Mouse (Mus musculus): ENCODE measurements at regions not wholly inside any gene's neighbourhood (a gene's known extent, or its start where the extent isn't known, plus 50 kb on each side); places are given as distances from the start of the nearest gene placed in this dataset.

DNA sequence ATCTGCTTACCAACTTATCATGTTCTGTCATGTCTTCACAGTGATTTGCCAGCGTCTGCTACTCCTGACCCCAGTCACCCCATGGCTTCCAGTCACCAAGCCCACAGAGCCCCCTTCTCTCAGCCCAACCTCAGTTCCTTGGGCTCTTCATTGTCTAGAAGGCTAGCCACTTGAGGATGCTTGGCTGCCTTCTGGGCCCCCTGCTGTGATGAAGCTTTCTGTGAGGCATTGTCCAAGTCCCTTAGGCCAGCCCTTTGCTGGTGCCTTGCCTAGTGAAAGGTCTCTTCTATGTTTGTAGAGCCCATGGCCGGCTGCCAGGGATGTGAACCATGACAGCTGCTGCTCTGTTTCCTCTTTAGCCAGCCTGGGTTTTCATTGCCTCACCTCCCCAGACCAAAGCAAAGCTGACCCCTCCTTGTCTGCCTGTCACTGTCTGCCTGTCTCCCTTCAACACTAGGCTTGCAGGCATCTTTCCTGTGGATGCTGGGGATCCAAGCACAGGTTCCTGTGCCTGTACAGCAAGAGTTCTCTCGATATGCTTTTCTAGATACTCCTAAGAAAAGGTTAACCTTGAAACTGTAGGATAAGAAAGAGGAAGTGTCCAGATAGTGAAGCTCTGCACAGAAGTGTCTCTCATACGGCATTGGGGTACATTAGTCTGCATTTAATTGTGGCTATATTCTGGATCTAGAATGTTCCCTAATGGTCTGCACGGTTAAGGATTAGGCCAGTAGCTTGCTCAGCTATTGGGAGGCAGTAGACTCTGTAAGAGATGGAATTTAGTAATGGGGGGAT, 149.5 kb downstream of the Qrsl1 start:
- Histone ChIP-seq H3K4me3 (replicated peaks) (no peak overlapping the region), H3K27ac (no peak overlapping the region), H3K4me1 (replicated peaks) (peaks cover 9% of the 10 kb centered on the region; the same call in 1 of the 2 replicates), H3K4me2 (no peak overlapping the region), H3K36me3 (no peaks in the 10 kb centered on the region), H3K27me3 (no peaks in the 10 kb centered on the region), H3K9me3 (no peaks in the 10 kb centered on the region), H3K9ac (replicated peaks) (no peak overlapping the region)
- ATAC-seq (ENCODE audit: insufficient number of reproducible peaks, insufficient read depth, low FRiP score, low TSS enrichment, low read depth), result no peak
- 79% methylated on average over 5 of the region's 5 CpGs for WGBS

DNA sequence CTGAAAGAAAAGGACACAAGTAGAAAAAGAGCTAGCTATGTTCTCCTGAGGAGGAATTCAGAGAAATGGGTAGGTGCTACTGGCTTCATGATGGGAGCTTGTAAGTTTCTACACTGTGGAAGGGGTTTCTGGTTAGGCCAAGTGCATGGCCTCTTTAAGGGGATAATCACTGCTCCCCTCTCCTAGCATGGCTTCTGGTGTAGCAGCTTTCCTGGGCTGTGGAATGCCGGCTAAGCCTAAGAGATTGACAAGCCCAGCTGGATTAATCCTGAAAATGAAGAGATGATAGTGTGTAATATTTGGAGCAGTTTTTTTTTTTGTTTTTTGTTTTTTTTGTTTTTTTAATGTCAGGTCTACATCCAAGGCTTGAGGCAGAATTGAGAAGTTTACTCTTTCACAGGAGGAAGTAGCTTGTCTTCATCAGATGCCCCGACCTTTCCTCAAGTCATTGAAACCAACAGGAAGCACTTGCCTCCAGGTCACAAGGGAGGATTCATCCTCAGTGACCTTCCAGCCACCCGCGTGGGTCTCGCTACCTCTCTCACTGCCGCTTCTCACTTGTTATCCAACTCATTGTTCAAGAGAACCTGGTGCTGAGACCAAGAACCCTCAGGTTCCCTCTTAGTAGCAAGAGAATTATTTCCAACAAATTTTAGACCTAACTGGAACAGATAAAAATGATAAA, 144.5 kb downstream of the Qrsl1 start:
- no peak for ATAC-seq (ENCODE audit: insufficient number of reproducible peaks, insufficient read depth, low FRiP score, low TSS enrichment, low read depth)
- Histone ChIP-seq H3K9ac (replicated peaks) (no peak overlapping the region), H3K4me1 (replicated peaks) (peaks cover 5% of the 10 kb centered on the region; the same call in 1 of the 2 replicates), H3K27me3 (no peaks in the 10 kb centered on the region), H3K4me2 (no peak overlapping the region), H3K27ac (no peak overlapping the region), H3K4me3 (replicated peaks) (no peak overlapping the region), H3K36me3 (no peaks in the 10 kb centered on the region), H3K9me3 (no peaks in the 10 kb centered on the region)
- WGBS, result 72% methylated on average over 6 of the region's 6 CpGs

DNA sequence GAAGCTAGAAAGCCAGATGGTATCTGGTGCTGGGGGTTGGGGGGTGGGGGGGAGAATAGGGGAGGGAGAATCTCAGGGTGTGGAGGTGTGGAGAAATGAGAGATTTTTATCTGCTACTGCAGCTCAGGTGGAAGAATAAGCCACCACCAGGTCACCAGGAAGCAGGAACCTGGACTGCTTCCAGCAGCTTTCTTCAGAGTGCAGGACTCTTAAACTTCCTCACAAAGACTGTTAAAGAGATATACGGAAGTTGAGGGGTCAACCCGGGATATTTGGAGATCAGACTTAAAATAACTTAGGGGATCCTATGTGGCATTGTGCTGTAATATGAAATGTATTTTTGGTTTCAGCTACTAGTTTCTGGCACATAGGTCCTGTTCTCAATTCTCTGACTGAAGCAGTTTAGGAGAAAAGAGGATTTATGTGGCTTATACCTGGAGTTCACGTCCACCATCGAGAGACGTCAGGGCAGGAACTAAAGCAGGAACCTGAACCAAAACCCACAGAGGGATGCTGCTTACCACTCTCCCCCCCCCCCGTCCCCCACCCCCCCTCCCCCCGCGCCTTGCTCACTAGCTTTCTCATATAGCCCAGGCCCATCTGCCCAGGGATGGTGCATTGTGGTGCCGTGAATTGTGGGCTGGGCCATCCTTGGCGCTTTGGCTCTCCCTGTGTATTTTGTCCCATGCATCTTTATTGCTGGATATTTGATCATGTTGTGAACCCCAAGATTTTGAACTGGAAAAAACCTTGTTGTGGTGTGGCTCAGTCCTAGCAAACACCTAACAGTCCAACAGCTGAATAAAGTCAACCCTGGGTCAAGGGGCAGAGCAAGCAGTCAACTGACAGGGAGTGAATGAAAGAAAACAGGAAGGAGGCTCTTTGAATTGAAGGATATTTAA, 143.2 kb downstream of the Qrsl1 start:
- ATAC-seq (ENCODE audit: insufficient number of reproducible peaks, insufficient read depth, low FRiP score, low TSS enrichment, low read depth), result no peak
- H3K9ac ChIP-seq (replicated peaks), result no peak overlapping the region
- no peaks in the 10 kb centered on the region for H3K27me3 ChIP-seq
- no peak overlapping the region for H3K4me2 ChIP-seq
- peaks cover 8% of the 10 kb centered on the region; the same call in 1 of the 2 replicates for H3K4me1 ChIP-seq (replicated peaks)
- no peak overlapping the region for H3K27ac ChIP-seq
- H3K4me3 ChIP-seq (replicated peaks), result no peak overlapping the region
- 87% methylated on average over 7 of the region's 10 CpGs for WGBS
- no peaks in the 10 kb centered on the region for H3K9me3 ChIP-seq
- H3K36me3 ChIP-seq, result no peaks in the 10 kb centered on the region

DNA sequence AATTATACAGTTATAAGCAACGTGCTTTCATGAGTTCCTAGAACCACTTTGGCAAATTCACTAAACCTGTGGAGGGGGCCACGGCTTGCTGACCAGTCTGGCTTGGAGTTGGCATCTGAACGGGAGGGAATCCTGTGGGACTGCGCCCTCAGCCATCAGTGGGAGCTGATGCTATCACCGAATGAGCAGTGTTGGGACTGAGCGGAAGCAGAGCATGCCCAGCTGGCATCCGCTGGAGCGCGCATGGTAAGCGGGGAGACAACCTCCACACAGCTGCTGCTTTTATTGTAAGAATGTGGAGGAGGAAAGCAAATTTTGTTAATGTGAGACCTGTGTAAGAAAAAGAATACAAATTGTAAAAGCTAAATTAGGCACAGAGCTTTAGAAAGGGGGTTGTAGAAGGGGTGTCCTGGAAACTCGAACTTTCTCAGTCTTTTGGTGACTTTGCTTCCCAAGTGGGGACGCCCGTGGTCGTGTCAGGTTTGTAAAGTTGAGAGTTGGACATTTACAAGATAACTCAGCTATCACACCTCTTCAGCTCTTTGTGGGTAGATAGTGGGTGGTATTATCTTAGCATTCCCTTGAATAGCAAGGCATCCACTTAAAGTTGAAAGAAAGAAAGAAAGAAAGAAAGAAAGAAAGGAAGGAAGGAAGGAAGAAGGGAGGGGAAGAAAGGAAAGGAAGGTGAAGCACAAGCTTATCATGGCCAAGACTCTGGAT, 142.2 kb downstream of the Qrsl1 start:
- no peak for ATAC-seq (ENCODE audit: insufficient number of reproducible peaks, insufficient read depth, low FRiP score, low TSS enrichment, low read depth)

DNA sequence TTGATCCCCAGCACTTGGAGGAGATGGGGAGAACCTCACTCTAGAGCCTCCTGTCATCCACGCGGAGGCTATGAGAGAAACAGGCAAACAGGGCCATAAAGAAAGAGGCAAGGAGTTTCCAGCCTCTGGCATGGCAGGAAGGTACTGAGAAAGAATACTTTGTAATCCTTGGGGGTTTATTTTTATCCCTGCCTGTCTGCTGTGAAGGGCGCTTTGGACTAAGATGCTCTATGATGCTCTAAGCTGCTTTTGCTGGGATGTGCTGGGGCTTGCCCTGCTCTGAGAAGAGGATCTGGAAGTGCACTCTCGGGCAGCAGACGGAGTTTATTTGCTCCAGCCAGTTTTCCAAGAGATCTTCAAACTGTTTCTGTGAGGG, 141.7 kb downstream of the Qrsl1 start:
- Histone ChIP-seq H3K9ac (replicated peaks) (no peak overlapping the region), H3K27ac (no peak overlapping the region), H3K4me3 (replicated peaks) (no peak overlapping the region), H3K4me2 (no peak overlapping the region), H3K27me3 (no peaks in the 10 kb centered on the region), H3K4me1 (replicated peaks) (peaks cover 8% of the 10 kb centered on the region; the same call in 1 of the 2 replicates), H3K9me3 (no peaks in the 10 kb centered on the region), H3K36me3 (no peaks in the 10 kb centered on the region)
- no peak for ATAC-seq (ENCODE audit: insufficient number of reproducible peaks, insufficient read depth, low FRiP score, low TSS enrichment, low read depth)
- 83% methylated on average over 5 of the region's 5 CpGs for WGBS

More for the DNA sequence above, 142.2 kb downstream of the Qrsl1 start:
- WGBS, result 86% methylated on average over 14 of the region's 14 CpGs
- H3K4me3 ChIP-seq (replicated peaks), result no peak overlapping the region
- H3K36me3 ChIP-seq, result no peaks in the 10 kb centered on the region
- no peak overlapping the region for H3K27ac ChIP-seq
- H3K4me2 ChIP-seq, result no peak overlapping the region
- no peaks in the 10 kb centered on the region for H3K27me3 ChIP-seq
- H3K4me1 ChIP-seq (replicated peaks), result peaks cover 8% of the 10 kb centered on the region; the same call in 1 of the 2 replicates
- no peaks in the 10 kb centered on the region for H3K9me3 ChIP-seq
- H3K9ac ChIP-seq (replicated peaks), result no peak overlapping the region

DNA sequence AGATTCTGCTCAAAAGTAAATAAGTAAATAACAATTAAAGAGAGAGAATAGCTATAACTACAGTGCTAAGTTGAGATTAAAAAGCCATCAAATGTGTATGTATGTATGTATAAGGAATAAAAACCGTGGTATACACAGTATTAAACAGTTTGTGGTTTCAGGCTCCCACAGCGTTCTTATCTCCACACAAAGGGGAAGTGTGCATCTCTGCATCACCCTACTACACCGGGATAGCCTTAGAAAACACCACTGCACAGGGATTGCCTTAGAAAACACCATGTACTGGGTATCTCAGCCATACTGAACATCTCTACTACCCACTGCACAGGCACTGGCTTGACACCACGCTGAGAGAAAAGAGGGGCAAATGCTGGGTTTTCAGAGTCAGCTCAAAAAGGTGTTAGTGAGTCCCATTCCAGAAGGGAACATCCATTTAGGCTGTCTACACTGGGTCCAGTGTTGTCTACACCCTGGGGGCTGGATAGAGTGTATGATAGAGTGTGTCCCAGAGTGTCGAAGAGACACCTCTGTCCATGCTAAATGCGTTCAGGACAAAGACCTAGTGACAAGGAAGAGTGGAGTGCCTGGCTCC, 139.5 kb downstream of the Qrsl1 start:
- Histone ChIP-seq H3K27me3 (no peaks in the 10 kb centered on the region), H3K4me3 (replicated peaks) (no peak overlapping the region), H3K36me3 (no peaks in the 10 kb centered on the region), H3K4me2 (no peak overlapping the region), H3K27ac (no peak overlapping the region), H3K9me3 (no peaks in the 10 kb centered on the region), H3K4me1 (replicated peaks) (peaks cover 13% of the 10 kb centered on the region; the same call in 1 of the 2 replicates), H3K9ac (replicated peaks) (no peak overlapping the region)
- ATAC-seq (ENCODE audit: insufficient number of reproducible peaks, insufficient read depth, low FRiP score, low TSS enrichment, low read depth), result no peak
- WGBS, result 90% methylated on average over 6 of the region's 6 CpGs

DNA sequence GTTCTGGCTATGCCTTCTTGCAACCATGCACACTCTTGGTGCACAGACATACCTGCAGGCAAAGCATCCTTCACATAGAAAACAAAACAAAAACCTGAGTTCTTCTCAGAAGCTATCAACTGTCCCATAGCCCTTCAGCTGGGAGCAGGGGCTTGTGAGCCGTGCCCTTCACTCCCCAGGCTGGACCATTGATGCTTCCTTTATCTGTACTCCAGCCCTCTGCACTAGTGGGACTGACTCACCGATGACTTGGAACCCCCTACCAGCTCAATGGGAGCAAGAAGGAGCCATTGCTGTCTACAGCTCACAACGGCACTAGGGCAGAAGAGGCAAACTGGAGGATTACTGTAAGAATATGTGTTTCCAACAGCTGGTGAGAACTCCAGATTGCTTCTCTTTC, 137.0 kb downstream of the Qrsl1 start:
- H3K36me3 ChIP-seq, result no peaks in the 10 kb centered on the region
- no peak overlapping the region for H3K27ac ChIP-seq
- no peaks in the 10 kb centered on the region for H3K27me3 ChIP-seq
- H3K4me1 ChIP-seq (replicated peaks), result 0 out of 2 replicates have a peak, but pooled peaks cover 8% of the 10 kb centered on the region
- 87% methylated on average over 3 of the region's 3 CpGs for WGBS
- H3K4me3 ChIP-seq (replicated peaks), result no peak overlapping the region
- no peaks in the 10 kb centered on the region for H3K9me3 ChIP-seq
- ATAC-seq (ENCODE audit: insufficient number of reproducible peaks, insufficient read depth, low FRiP score, low TSS enrichment, low read depth), result no peak
- no peak overlapping the region for H3K4me2 ChIP-seq
- H3K9ac ChIP-seq (replicated peaks), result no peak overlapping the region

DNA sequence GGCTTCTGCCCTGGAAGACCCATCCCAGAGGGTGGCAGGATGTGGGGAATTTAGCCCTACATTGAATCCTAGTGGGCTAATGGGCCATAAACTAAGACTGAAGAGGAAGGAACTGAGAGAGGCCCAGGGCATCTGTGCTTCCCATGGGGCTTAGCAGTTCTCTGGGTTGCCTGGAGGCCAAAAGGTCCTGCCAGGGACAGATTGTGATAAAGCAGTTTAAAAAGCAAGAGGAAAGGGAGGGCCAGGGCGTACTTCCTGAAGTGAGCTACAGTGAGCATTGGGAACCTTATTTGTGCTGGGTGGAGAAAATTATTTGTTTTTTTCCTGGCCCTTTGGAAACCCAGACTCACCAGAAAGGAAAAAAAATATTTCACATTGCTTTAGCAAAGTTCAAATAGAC, 136.3 kb downstream of the Qrsl1 start:
- 59% methylated on average over 1 of the region's 1 CpGs for WGBS
- Histone ChIP-seq H3K27me3 (no peaks in the 10 kb centered on the region), H3K9ac (replicated peaks) (no peak overlapping the region), H3K27ac (no peak overlapping the region), H3K9me3 (no peaks in the 10 kb centered on the region), H3K4me3 (replicated peaks) (no peak overlapping the region), H3K4me1 (replicated peaks) (0 out of 2 replicates have a peak, but pooled peaks cover 8% of the 10 kb centered on the region), H3K36me3 (no peaks in the 10 kb centered on the region), H3K4me2 (no peak overlapping the region)
- no peak for ATAC-seq (ENCODE audit: insufficient number of reproducible peaks, insufficient read depth, low FRiP score, low TSS enrichment, low read depth)

DNA sequence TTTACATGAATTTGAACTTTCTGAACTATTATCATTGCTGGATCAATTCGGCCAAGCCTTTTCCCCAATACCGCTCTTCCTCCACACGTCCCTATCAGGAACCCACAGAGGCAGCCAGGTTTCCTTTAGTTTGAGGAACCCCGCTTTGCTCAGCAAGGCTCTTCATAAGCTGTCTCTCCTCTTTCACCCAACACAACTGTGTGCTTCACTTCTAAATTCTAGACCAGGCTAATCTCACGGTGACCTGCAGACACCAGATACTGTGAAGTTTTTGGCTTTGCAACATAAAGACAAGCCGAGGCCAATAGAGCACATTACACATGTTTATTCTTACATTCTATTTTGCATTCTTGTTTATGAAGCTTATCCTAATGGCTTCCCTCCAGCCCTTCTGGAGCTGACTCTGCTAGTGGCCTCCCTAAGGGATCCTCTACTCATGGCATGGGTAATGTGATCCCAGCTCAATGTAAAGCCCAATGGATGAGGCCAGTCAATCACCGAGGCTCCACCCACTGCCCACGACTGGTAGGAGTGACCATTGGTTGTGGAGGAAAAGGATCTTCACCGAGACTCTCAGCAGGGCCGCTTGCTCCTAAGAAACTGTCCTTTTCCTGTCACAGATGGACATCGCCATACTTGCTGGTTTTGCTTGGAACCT, 135.6 kb downstream of the Qrsl1 start:
- Histone ChIP-seq H3K4me1 (replicated peaks) (0 out of 2 replicates have a peak, but pooled peaks cover 8% of the 10 kb centered on the region), H3K9me3 (no peaks in the 10 kb centered on the region), H3K4me2 (no peak overlapping the region), H3K27ac (no peak overlapping the region), H3K36me3 (no peaks in the 10 kb centered on the region), H3K9ac (replicated peaks) (no peak overlapping the region), H3K4me3 (replicated peaks) (no peak overlapping the region), H3K27me3 (no peaks in the 10 kb centered on the region)
- 72% methylated on average over 11 of the region's 11 CpGs for WGBS
- ATAC-seq (ENCODE audit: insufficient number of reproducible peaks, insufficient read depth, low FRiP score, low TSS enrichment, low read depth), result no peak
